Mouse (Mus musculus) liver, adult 10 weeks (tissue): ENCODE measurements around the gene Cyp26a1. TPM values are rescaled to one million over a fixed set of nuclear protein-coding genes. Genes with fewer than 3 reads are reported as not detected.

ENCODE experiments used
- polyA plus RNA-seq: library from polyadenylated mRNA; stranded (reverse); fragments of 350-450 nt; fragmentation: Illumina TruSeq; extraction: RNeasy Lipid Tissue Mini Kit (QIAGEN cat#74804); gene quantifications from one replicate; pipeline ENCODE4 v1.2.3, GENCODE M21; 2014; ENCODE audit warnings: low read depth, low replicate concordance

Cyp26a1 gene
- polyA plus RNA-seq: 55.8 TPM

GRCm38 (mm10) chr19:37697651-37698272 lies at the start of gene Cyp26a1:
Gene Cyp26a1 (plus strand): TSS chr19:37697798.

DNA sequence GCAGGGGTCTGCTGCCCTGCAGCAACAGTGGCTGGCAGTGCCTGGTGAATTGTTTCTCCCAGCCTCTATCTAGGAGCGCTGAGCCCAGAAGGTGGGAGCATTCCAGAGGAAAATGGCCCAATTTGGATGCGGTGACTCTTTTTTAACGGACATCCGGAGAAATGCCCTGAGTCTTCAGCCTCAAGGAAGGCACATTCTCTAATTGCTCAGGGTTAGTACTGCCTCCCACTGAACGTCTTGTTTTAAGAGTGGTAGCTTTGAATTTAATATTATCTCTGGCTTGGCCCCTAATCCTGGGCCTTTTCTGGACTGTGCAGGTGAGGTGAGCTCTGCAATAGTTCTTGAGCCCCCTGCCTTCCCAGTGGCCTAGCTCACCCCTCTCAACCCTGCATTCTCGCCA lies 12.3 kb upstream of the Cyp26a1 start, which contains the start of gene Cyp26c1:
Gene Cyp26c1 (plus strand): TSS at position 301 of the 400 bp plus-strand sequence.

Other genes with a start within 250 kb of the Cyp26a1 start
- gene Exoc6, start 147.4 kb upstream of the Cyp26a1 start, polyA plus RNA-seq: 27.9 TPM
- gene Cyp26c1, start 12.2 kb upstream of the Cyp26a1 start, polyA plus RNA-seq: not detected